Mouse (Mus musculus) heart, embryonic 16.5 days (tissue): ENCODE data around the gene Gse1. TPM values are rescaled to one million over a fixed set of nuclear protein-coding genes. Genes with fewer than 3 reads are reported as not detected.

Experiments used
- ATAC-seq: fragments of 200-750 bp; cut with Nextera tagmentation; replicated peaks from 2 replicates; pipeline ENCODE4 v1.8.0; 2017; ENCODE audit warnings: moderate number of reproducible peaks; ENCODE audit not compliant: insufficient read depth, low FRiP score; ENCODE audit errors: extremely low read depth
- H3K27ac ChIP-seq: fragments of 300-500 bp; sonication (generic); 2 replicates; pipeline ENCODE4 v1.5.1; 2014; ENCODE audit warnings: mild to moderate bottlenecking, low read length, control low read depth, moderate library complexity
- H3K27me3 ChIP-seq: fragments of 300-500 bp; sonication (generic); 2 replicates; pipeline ENCODE4 v1.6.1; 2014; ENCODE audit warnings: low read length, mixed read lengths; ENCODE audit not compliant: control insufficient read depth, insufficient read depth
- H3K36me3 ChIP-seq: fragments of 300-500 bp; sonication (generic); 2 replicates; pipeline ENCODE4 v1.6.1; 2014; ENCODE audit not compliant: control insufficient read depth, insufficient read depth
- H3K4me1 ChIP-seq: fragments of 300-500 bp; sonication (generic); 2 replicates; pipeline ENCODE4 v1.6.1; 2014; ENCODE audit warnings: low read length, mixed read lengths; ENCODE audit not compliant: control insufficient read depth, insufficient read depth
- H3K4me2 ChIP-seq: fragments of 300-500 bp; sonication (generic); 2 replicates; pipeline ENCODE4 v1.6.1; 2014; ENCODE audit warnings: low read depth, mild to moderate bottlenecking, control low read depth, low read length
- H3K4me3 ChIP-seq: fragments of 300-500 bp; sonication (generic); 2 replicates; pipeline ENCODE4 v1.5.1; 2014; ENCODE audit warnings: mild to moderate bottlenecking, control low read depth, low read length
- H3K9ac ChIP-seq: fragments of 300-500 bp; sonication (generic); 2 replicates; pipeline ENCODE4 v1.6.1; 2014; ENCODE audit warnings: low read length, control low read depth
- H3K9me3 ChIP-seq: fragments of 300-500 bp; sonication (generic); replicated peaks from 2 replicates; pipeline ENCODE4 v1.6.1; 2016; ENCODE audit warnings: low read length; ENCODE audit not compliant: control insufficient read depth
- WGBS: fragments of 180-500 bp; shearing (Covaris S2); extraction: QIAGEN DNeasy Blood & Tissue Kit; methylation state at CpG from one replicate; pipeline ENCODE4 v1.1.7; 2014; 5-methylcytosine and 5-hydroxymethylcytosine counted together
- polyA plus RNA-seq: library from polyadenylated mRNA; unstranded; fragments of >200 nt; fragmentation: Nextera tagmentation; extraction: Ambion mirVana; gene quantifications from 2 replicates; pipeline ENCODE4 v1.2.1, GENCODE M21; 2015

Gene Gse1
- polyA plus RNA-seq, 1 experiment from 2014 or later: 7.7 TPM

GRCm38 (mm10) chr8:120476711-120477575 lies 248.7 kb downstream of the Gse1 start:
- H3K4me3 ChIP-seq: no peak overlapping the region
- no peak overlapping the region for H3K9ac ChIP-seq
- H3K36me3 ChIP-seq: no peaks in the 10 kb centered on the region
- H3K27ac ChIP-seq: no peak overlapping the region
- H3K4me2 ChIP-seq: no peak overlapping the region
- WGBS: 80% methylated on average over 25 of the region's 25 CpGs
- H3K4me1 ChIP-seq: peaks cover 30% of the 10 kb centered on the region
- no peaks in the 10 kb centered on the region for H3K9me3 ChIP-seq
- ATAC-seq: no peak
- H3K27me3 ChIP-seq: no peaks in the 10 kb centered on the region

GRCm38 (mm10) chr8:120478754-120479153 lies 250.5 kb downstream of the Gse1 start:
- H3K27ac ChIP-seq: no peak overlapping the region
- H3K27me3 ChIP-seq: no peaks in the 10 kb centered on the region
- WGBS: 89% methylated on average over 11 of the region's 11 CpGs
- H3K4me3 ChIP-seq: no peak overlapping the region
- H3K4me1 ChIP-seq: peaks cover 21% of the 10 kb centered on the region
- no peak overlapping the region for H3K4me2 ChIP-seq
- H3K9me3 ChIP-seq: no peaks in the 10 kb centered on the region
- H3K36me3 ChIP-seq: no peaks in the 10 kb centered on the region
- ATAC-seq: no peak
- no peak overlapping the region for H3K9ac ChIP-seq

- Histone ChIP-seq H3K27me3 (no peaks in the 10 kb centered on the region), H3K36me3 (no peaks in the 10 kb centered on the region), H3K9me3 (no peaks in the 10 kb centered on the region), H3K4me3 (no peak overlapping the region), H3K9ac (no peak overlapping the region), H3K27ac (no peak overlapping the region), H3K4me2 (no peak overlapping the region), H3K4me1 (peaks cover 21% of the 10 kb centered on the region)
- WGBS: 74% methylated on average over 4 of the region's 4 CpGs
- no peak for ATAC-seq
Measured at GRCm38 (mm10) chr8:120479691-120480090, 251.4 kb downstream of the Gse1 start.

GRCm38 (mm10) chr8:120482015-120482689 lies 253.9 kb downstream of the Gse1 start:
- 76% methylated on average over 9 of the region's 9 CpGs for WGBS
- no peaks in the 10 kb centered on the region for H3K9me3 ChIP-seq
- no peaks in the 10 kb centered on the region for H3K36me3 ChIP-seq
- H3K4me1 ChIP-seq: peaks cover 30% of the 10 kb centered on the region
- ATAC-seq: no peak
- H3K9ac ChIP-seq: no peak overlapping the region
- H3K4me2 ChIP-seq: no peak overlapping the region
- no peaks in the 10 kb centered on the region for H3K27me3 ChIP-seq
- no peak overlapping the region for H3K27ac ChIP-seq
- no peak overlapping the region for H3K4me3 ChIP-seq

- Histone ChIP-seq H3K27me3 (no peaks in the 10 kb centered on the region), H3K4me1 (peaks cover 30% of the 10 kb centered on the region), H3K36me3 (no peaks in the 10 kb centered on the region), H3K4me2 (peak overlapping the region; percentile 21; the same call in 1 of the 2 replicates), H3K27ac (peak overlapping the region; percentile 82), H3K4me3 (no peak overlapping the region), H3K9ac (peak overlapping the region; percentile 54), H3K9me3 (no peaks in the 10 kb centered on the region)
- WGBS: 30% methylated on average over 6 of the region's 6 CpGs
- peak; percentile 43 for ATAC-seq
Measured at GRCm38 (mm10) chr8:120484460-120484859, 256.2 kb downstream of the Gse1 start.

- 57% methylated on average over 6 of the region's 6 CpGs for WGBS
- H3K9me3 ChIP-seq: no peaks in the 10 kb centered on the region
- no peak overlapping the region for H3K4me3 ChIP-seq
- H3K9ac ChIP-seq: peak overlapping the region; percentile 40; the same call in 1 of the 2 replicates
- peaks cover 35% of the 10 kb centered on the region for H3K4me1 ChIP-seq
- ATAC-seq: no peak
- H3K27ac ChIP-seq: peak overlapping the region; percentile 82
- no peak overlapping the region for H3K4me2 ChIP-seq
- H3K36me3 ChIP-seq: no peaks in the 10 kb centered on the region
- H3K27me3 ChIP-seq: no peaks in the 10 kb centered on the region
Measured at GRCm38 (mm10) chr8:120485116-120485515, 256.9 kb downstream of the Gse1 start.

GRCm38 (mm10) chr8:120485551-120486476 lies 257.6 kb downstream of the Gse1 start:
- no peaks in the 10 kb centered on the region for H3K27me3 ChIP-seq
- no peaks in the 10 kb centered on the region for H3K36me3 ChIP-seq
- H3K27ac ChIP-seq: no peak overlapping the region
- no peak overlapping the region for H3K9ac ChIP-seq
- no peak overlapping the region for H3K4me3 ChIP-seq
- peak overlapping the region; percentile 94 for H3K4me2 ChIP-seq
- WGBS: 53% methylated on average over 21 of the region's 21 CpGs
- H3K4me1 ChIP-seq: peaks cover 42% of the 10 kb centered on the region
- H3K9me3 ChIP-seq: no peaks in the 10 kb centered on the region
- ATAC-seq: no peak

- H3K4me3 ChIP-seq: peak overlapping the region; percentile 84
- H3K9ac ChIP-seq: peak overlapping the region; percentile 92
- peak; percentile 14 for ATAC-seq
- H3K4me2 ChIP-seq: peak overlapping the region; percentile 94
- H3K27me3 ChIP-seq: no peaks in the 10 kb centered on the region
- WGBS: 10% methylated on average over 50 of the region's 50 CpGs
- H3K4me1 ChIP-seq: peaks cover 51% of the 10 kb centered on the region
- H3K36me3 ChIP-seq: no peaks in the 10 kb centered on the region
- H3K9me3 ChIP-seq: no peaks in the 10 kb centered on the region
- H3K27ac ChIP-seq: peak overlapping the region; percentile 97
Measured at GRCm38 (mm10) chr8:120486477-120487376, 258.5 kb downstream of the Gse1 start.
